Mouse (Mus musculus): Measurements from ENCODE around the gene Barhl2. TPM values are rescaled to one million over a fixed set of nuclear protein-coding genes. Genes with fewer than 3 reads are reported as not detected.

Barhl2 gene
- polyA plus RNA-seq, 1 experiment from 2014 or later: not detected

DNA sequence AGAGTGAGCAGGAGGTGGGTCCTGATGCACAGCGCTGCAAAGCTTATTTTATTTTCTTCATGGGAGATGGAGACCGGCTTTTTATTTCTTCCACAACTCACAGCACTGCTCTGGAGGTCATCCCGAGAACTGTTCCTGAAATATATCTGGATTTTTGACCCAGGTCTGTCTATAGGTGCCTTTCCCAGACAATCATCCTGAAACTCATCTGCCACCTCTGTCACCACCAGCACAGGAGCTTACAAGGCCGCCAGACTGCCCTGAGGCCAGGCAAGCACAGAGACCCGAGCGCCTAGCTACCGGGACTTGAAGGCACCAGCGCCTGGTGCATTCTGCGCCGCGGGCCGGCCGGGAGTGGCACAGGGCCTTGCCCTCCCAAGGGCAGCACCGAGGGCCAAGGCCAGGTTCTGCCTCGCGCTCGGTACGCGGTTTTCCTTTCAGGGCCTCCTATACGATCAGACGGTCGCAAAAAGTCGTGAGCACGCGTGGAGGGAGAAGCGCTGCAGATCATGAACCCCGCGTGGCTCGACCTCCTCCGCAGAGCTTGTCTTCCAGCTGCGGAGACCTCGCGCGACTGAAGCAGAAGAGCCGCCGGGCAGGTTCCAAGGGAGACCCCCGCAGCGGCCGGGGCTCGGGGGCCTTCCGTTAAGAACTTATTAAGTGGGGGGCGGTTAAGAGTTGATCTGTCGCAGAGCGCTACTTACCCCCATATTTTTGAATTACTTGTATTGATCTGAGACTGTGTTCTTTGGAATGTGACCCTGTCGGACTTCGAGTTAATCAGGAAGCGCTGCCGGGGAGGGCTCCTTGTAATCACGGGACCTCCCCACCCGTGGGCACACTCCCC is 9.8 kb downstream of the Barhl2 start:
- H3K4me2 ChIP-seq (ENCODE audit: low read length): no peak overlapping the region
- no peak for ATAC-seq (ENCODE audit: insufficient number of reproducible peaks, insufficient read depth, low FRiP score, low read depth)
- peaks cover 0 to 4% of the 10 kb centered on the region in 2 experiments; a peak in 1 of 4 replicates for H3K4me1 ChIP-seq (ENCODE audit: control insufficient read depth in 2 of 2, insufficient read depth in 2 of 2, low read length in 2 of 2)
- no peak overlapping the region for H3K4me3 ChIP-seq (ENCODE audit: control insufficient read depth in 1 of 2, insufficient read depth in 1 of 2, low read depth in 1 of 2, low read length in 2 of 2)
- H3K27me3 ChIP-seq (ENCODE audit: control insufficient read depth, insufficient read depth, low read length): peaks cover 77% of the 10 kb centered on the region
- no peak overlapping the region for H3K27ac ChIP-seq (replicated peaks in 1 of 2; ENCODE audit: control insufficient read depth in 1 of 2, insufficient read depth in 1 of 2, low read depth in 2 of 2, low read length in 2 of 2)
- WGBS: 4% methylated on average over 50 of the region's 50 CpGs
- no peaks in the 10 kb centered on the region for H3K9me3 ChIP-seq (ENCODE audit: control insufficient read depth, low read length)
- no peaks in the 10 kb centered on the region for H3K36me3 ChIP-seq (ENCODE audit: control insufficient read depth, insufficient read depth, low read length)
- H3K9ac ChIP-seq (ENCODE audit: low read length): no peak overlapping the region

DNA sequence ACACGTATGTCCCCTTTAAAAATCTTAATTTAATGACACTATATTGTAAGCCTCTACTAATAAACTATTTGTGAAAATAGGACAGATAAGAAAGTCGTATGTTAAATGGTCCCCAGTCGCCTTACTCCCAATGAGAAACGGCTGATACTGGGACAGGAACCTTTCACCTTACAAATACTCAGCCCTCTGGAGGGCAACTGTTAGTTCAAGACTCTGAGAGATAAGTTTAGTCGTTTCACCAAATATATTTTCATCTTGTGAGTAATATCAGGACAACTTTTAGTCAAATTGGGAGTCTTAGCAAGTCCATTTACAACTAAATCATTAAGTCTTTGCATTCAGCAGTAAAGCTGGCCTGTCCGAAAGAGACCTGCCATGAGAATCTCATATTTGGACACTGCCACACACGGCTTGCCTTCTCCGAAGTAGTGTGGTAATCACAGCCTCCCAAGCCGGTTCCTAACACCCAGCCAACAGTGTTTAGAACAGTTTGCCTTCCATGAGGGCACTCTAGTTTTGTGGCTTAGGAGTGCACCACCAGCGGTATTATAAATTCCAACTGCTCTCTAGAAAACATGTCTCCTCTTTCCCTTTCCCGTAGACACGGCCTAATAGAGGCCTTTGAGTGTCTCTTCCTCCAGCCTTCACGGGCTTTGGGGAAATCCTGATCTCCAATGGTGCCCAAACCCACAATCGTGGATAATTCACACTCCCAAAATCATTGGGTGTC is 10.7 kb downstream of the Barhl2 start:
- WGBS: 40% methylated on average over 14 of the region's 14 CpGs
- no peaks in the 10 kb centered on the region for H3K9me3 ChIP-seq (ENCODE audit: control insufficient read depth, low read length)
- H3K9ac ChIP-seq (ENCODE audit: low read length): no peak overlapping the region
- no peak overlapping the region for H3K4me2 ChIP-seq (ENCODE audit: low read length)
- no peak overlapping the region for H3K4me3 ChIP-seq (ENCODE audit: control insufficient read depth in 1 of 2, insufficient read depth in 1 of 2, low read depth in 1 of 2, low read length in 2 of 2)
- H3K27me3 ChIP-seq (ENCODE audit: control insufficient read depth, insufficient read depth, low read length): peaks cover 71% of the 10 kb centered on the region
- no peaks in the 10 kb centered on the region for H3K36me3 ChIP-seq (ENCODE audit: control insufficient read depth, insufficient read depth, low read length)
- ATAC-seq (ENCODE audit: insufficient number of reproducible peaks, insufficient read depth, low FRiP score, low read depth): no peak
- peaks cover 0 to 4% of the 10 kb centered on the region in 2 experiments; a peak in 1 of 4 replicates for H3K4me1 ChIP-seq (ENCODE audit: control insufficient read depth in 2 of 2, insufficient read depth in 2 of 2, low read length in 2 of 2)
- H3K27ac ChIP-seq (replicated peaks in 1 of 2; ENCODE audit: control insufficient read depth in 1 of 2, insufficient read depth in 1 of 2, low read depth in 2 of 2, low read length in 2 of 2): no peak overlapping the region

DNA sequence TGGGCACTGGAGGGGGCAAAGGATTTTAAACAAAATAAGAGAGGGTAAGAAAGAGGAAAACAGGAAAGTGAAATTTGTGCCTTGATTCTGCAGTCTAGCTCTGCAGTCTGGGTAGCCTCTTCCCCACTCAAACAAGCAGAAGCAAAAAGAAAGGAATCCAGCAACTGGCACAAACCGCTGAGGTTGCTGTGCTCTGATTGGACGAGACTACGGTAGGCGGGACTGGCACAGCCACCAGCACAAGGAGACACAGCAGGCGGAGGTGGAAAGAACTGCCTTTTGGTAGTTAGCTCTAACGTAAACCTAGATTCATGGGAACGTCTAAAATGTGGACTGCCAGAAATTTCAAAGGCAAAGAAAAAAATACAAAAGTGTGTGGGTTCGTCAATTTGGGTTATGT is 11.4 kb downstream of the Barhl2 start:
- H3K4me3 ChIP-seq (ENCODE audit: control insufficient read depth in 1 of 2, insufficient read depth in 1 of 2, low read depth in 1 of 2, low read length in 2 of 2): no peak overlapping the region
- no peak overlapping the region for H3K27ac ChIP-seq (replicated peaks in 1 of 2; ENCODE audit: control insufficient read depth in 1 of 2, insufficient read depth in 1 of 2, low read depth in 2 of 2, low read length in 2 of 2)
- no peaks in the 10 kb centered on the region; a peak in 1 of 4 replicates for H3K4me1 ChIP-seq (ENCODE audit: control insufficient read depth in 2 of 2, insufficient read depth in 2 of 2, low read length in 2 of 2)
- H3K36me3 ChIP-seq (ENCODE audit: control insufficient read depth, insufficient read depth, low read length): no peaks in the 10 kb centered on the region
- H3K27me3 ChIP-seq (ENCODE audit: control insufficient read depth, insufficient read depth, low read length): peaks cover 64% of the 10 kb centered on the region
- H3K4me2 ChIP-seq (ENCODE audit: low read length): no peak overlapping the region
- WGBS: 5% methylated on average over 8 of the region's 8 CpGs
- no peak for ATAC-seq (ENCODE audit: insufficient number of reproducible peaks, insufficient read depth, low FRiP score, low read depth)
- H3K9me3 ChIP-seq (ENCODE audit: control insufficient read depth, low read length): no peaks in the 10 kb centered on the region
- H3K9ac ChIP-seq (ENCODE audit: low read length): no peak overlapping the region

DNA sequence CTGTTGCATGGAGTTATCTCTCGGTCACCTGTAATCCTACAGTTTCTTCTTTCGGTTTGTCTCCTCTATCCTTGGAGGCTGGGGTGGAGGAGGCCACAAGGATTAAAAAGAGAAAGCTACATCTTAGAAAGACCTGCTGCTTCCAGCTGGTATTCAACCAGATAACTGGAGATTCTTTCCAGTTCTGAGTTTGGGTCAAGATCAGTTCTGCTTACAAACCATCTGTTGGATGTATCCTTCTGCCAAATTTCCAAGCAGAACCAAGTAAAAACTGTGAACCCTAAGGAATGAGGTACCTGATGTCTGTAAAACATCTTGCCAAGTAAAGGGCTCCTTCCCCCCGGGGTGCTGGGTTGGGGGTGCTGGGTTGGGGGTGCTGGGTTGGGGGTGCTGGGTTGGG is 12.3 kb downstream of the Barhl2 start:
- H3K9me3 ChIP-seq (ENCODE audit: control insufficient read depth, low read length): no peaks in the 10 kb centered on the region
- 65% methylated on average over 3 of the region's 3 CpGs for WGBS
- H3K27ac ChIP-seq (replicated peaks in 1 of 2; ENCODE audit: control insufficient read depth in 1 of 2, insufficient read depth in 1 of 2, low read depth in 2 of 2, low read length in 2 of 2): no peak overlapping the region
- H3K4me2 ChIP-seq (ENCODE audit: low read length): no peak overlapping the region
- H3K36me3 ChIP-seq (ENCODE audit: control insufficient read depth, insufficient read depth, low read length): no peaks in the 10 kb centered on the region
- H3K27me3 ChIP-seq (ENCODE audit: control insufficient read depth, insufficient read depth, low read length): peaks cover 57% of the 10 kb centered on the region
- no peaks in the 10 kb centered on the region; a peak in 1 of 4 replicates for H3K4me1 ChIP-seq (ENCODE audit: control insufficient read depth in 2 of 2, insufficient read depth in 2 of 2, low read length in 2 of 2)
- H3K9ac ChIP-seq (ENCODE audit: low read length): no peak overlapping the region
- H3K4me3 ChIP-seq (ENCODE audit: control insufficient read depth in 1 of 2, insufficient read depth in 1 of 2, low read depth in 1 of 2, low read length in 2 of 2): no peak overlapping the region
- ATAC-seq (ENCODE audit: insufficient number of reproducible peaks, insufficient read depth, low FRiP score, low read depth): no peak

DNA sequence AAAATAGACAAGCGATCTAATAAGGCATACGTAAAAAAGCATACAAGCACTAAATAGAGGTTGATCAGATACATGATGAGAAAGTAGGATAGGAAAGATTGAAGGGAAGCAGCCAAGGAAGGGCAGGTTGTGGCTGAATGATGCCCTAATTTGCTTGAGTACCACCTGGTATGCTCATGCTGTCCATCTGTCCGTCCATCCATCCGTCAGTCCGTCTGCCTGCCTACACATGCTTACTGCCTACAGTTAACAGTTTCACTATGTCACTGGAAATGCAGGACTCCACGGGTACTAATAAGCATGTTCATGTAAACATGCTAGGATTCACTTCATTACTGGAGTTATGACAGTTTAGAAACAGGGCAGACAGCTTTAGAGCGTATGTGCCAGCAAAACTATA is 19.1 kb downstream of the Barhl2 start:
- Histone ChIP-seq H3K4me2 (ENCODE audit: low read length) (no peak overlapping the region), H3K27ac (replicated peaks in 1 of 2; ENCODE audit: control insufficient read depth in 1 of 2, insufficient read depth in 1 of 2, low read depth in 2 of 2, low read length in 2 of 2) (no peak overlapping the region), H3K9ac (ENCODE audit: low read length) (no peak overlapping the region), H3K9me3 (ENCODE audit: control insufficient read depth, low read length) (no peaks in the 10 kb centered on the region), H3K4me1 (ENCODE audit: control insufficient read depth in 2 of 2, insufficient read depth in 2 of 2, low read length in 2 of 2) (no peaks in the 10 kb centered on the region), H3K27me3 (ENCODE audit: control insufficient read depth, insufficient read depth, low read length) (peaks cover 10% of the 10 kb centered on the region; the same call in 1 of the 2 replicates), H3K36me3 (ENCODE audit: control insufficient read depth, insufficient read depth, low read length) (no peaks in the 10 kb centered on the region), H3K4me3 (ENCODE audit: control insufficient read depth in 1 of 2, insufficient read depth in 1 of 2, low read depth in 1 of 2, low read length in 2 of 2) (no peak overlapping the region)
- 87% methylated on average over 7 of the region's 7 CpGs for WGBS
- ATAC-seq (ENCODE audit: insufficient number of reproducible peaks, insufficient read depth, low FRiP score, low read depth): no peak

DNA sequence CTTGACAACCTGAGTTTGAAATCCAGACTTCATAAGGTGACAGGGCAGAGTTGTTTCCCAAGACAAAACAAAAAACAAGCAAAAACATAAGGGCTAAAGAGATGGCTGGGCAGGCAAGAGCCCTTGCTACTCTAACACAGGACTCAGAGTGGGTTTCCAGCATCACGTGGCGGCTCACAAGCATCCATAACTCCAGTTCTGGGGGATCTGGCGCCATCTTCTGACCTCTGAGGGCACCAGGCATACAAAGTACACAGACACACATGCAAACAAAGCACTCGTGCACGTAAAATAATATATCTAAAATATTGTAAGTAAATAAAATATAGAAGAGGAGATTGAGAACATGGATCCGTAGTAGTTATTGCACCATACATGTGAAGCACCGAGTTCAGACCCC is 31.9 kb downstream of the Barhl2 start:
- Histone ChIP-seq H3K4me2 (ENCODE audit: low read length) (no peak overlapping the region), H3K9ac (ENCODE audit: low read length) (no peak overlapping the region), H3K27me3 (ENCODE audit: control insufficient read depth, insufficient read depth, low read length) (no peaks in the 10 kb centered on the region), H3K36me3 (ENCODE audit: control insufficient read depth, insufficient read depth, low read length) (no peaks in the 10 kb centered on the region), H3K27ac (replicated peaks in 1 of 2; ENCODE audit: control insufficient read depth in 1 of 2, insufficient read depth in 1 of 2, low read depth in 2 of 2, low read length in 2 of 2) (no peak overlapping the region), H3K4me1 (ENCODE audit: control insufficient read depth in 2 of 2, insufficient read depth in 2 of 2, low read length in 2 of 2) (no peaks in the 10 kb centered on the region), H3K4me3 (ENCODE audit: control insufficient read depth in 1 of 2, insufficient read depth in 1 of 2, low read depth in 1 of 2, low read length in 2 of 2) (no peak overlapping the region), H3K9me3 (ENCODE audit: control insufficient read depth, low read length) (no peaks in the 10 kb centered on the region)
- ATAC-seq (ENCODE audit: insufficient number of reproducible peaks, insufficient read depth, low FRiP score, low read depth): no peak
- 66% methylated on average over 7 of the region's 7 CpGs for WGBS

DNA sequence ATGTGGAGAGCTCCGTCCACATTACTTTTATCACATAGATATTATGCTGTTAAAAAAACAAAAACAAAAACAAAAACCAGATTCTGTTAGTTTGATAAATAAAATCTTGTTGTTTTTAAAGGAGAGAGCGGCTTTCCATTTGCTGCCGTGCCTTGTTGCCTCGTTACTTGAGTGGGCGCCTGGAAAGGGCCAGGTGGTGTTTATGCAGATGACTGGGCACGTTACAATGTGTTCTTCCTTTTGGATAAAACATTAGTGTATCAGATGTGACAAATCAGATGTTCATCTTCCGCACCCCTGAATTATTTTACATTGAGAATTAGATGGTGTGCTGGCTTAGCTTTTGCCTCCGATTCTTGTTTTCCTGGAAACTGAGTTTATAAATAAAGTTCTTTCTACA is 37.1 kb downstream of the Barhl2 start:
- no peaks in the 10 kb centered on the region for H3K4me1 ChIP-seq (ENCODE audit: control insufficient read depth in 2 of 2, insufficient read depth in 2 of 2, low read length in 2 of 2)
- WGBS: 82% methylated on average over 8 of the region's 8 CpGs
- H3K4me3 ChIP-seq (ENCODE audit: control insufficient read depth in 1 of 2, insufficient read depth in 1 of 2, low read depth in 1 of 2, low read length in 2 of 2): no peak overlapping the region
- no peaks in the 10 kb centered on the region for H3K27me3 ChIP-seq (ENCODE audit: control insufficient read depth, insufficient read depth, low read length)
- no peaks in the 10 kb centered on the region for H3K9me3 ChIP-seq (ENCODE audit: control insufficient read depth, low read length)
- no peak for ATAC-seq (ENCODE audit: insufficient number of reproducible peaks, insufficient read depth, low FRiP score, low read depth)
- H3K36me3 ChIP-seq (ENCODE audit: control insufficient read depth, insufficient read depth, low read length): no peaks in the 10 kb centered on the region
- H3K27ac ChIP-seq (replicated peaks in 1 of 2; ENCODE audit: control insufficient read depth in 1 of 2, insufficient read depth in 1 of 2, low read depth in 2 of 2, low read length in 2 of 2): no peak overlapping the region
- H3K4me2 ChIP-seq (ENCODE audit: low read length): no peak overlapping the region
- H3K9ac ChIP-seq (ENCODE audit: low read length): no peak overlapping the region

Data from heart, embryonic 14.5 days (tissue).